Mouse (Mus musculus): Measurements from ENCODE around the gene Top2a.

Gene Top2a

DNA sequence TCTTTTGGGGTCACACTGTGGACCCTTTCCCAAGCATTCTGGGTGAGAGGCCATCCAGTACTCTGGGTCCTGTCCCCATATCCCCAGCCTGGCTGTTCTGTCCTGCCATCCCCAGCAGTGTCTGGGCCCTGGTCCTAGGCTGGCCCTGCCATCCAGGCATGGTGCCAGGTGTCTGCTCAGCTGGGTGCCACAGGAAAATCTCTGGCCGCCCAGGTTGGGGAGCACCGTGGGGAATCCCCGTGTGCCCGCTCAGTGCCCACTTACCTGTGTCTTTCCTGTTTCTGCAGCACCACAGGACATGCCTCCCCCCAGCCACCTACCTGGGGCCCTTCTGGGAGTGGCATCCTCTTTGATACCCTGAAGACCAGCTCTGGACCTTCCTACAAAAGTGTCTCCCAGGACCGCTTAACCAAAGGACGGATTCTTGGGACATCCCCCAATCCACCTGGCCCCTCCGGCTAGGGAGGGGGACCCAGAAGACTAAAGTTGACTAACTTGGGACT lies 74.0 kb downstream of the Top2a start:
- DNase-seq (ENCODE audit: low read depth, low spot score): no peak

GRCm38 (mm10) chr11:98949242-98949957 lies 74.6 kb downstream of the Top2a start:
- no peak for DNase-seq (ENCODE audit: low read depth, low spot score)

DNA sequence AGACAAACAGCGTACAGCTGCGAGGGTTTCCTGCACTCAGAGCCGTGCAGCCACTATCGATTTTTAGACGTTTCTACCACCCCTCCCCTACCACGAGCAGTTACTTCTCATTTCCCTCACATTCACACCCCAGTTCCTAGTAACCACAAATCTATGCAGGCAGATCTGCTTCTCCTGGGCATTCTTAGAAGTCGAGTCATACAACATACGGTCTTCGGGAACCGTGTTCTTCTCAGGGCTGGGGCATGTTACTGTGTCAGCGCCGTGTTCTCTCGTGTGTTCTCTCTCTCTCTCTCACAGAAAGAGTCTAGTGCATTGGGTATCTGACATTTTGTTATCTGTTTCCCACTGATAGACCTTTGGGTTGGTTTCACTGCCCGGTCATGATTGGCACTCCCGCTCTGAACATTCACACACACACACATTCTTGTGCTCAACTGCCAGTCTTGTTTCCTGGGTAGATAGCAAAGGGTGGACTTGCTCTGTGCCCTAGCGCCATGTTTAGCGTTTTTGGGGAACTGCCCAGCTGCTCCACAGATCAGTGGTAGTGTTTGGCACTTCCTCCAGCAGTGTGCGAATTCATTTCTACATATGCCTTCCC lies 75.9 kb downstream of the Top2a start:
- no peak for DNase-seq (ENCODE audit: low read depth, low spot score)

DNA sequence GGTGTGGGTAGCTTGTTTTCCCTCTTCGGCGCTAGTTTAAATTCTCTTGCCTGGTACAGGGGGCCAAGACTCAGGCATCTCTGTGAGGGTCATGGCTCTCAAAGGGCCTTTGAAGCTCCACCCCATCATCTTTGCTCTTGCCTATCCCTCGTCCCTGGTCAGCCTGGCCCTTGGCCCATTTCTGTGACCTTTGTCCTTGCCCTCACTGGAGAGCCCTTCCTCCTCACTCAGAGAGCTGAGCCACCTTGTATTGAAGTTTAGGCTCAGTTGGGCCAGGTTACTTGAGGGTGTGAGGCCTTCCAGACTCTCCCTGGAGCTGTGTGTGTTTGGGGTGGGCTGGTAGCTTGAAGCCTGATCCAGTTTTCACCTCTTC lies 78.4 kb downstream of the Top2a start:
- DNase-seq (ENCODE audit: low read depth, low spot score): no peak

DNA sequence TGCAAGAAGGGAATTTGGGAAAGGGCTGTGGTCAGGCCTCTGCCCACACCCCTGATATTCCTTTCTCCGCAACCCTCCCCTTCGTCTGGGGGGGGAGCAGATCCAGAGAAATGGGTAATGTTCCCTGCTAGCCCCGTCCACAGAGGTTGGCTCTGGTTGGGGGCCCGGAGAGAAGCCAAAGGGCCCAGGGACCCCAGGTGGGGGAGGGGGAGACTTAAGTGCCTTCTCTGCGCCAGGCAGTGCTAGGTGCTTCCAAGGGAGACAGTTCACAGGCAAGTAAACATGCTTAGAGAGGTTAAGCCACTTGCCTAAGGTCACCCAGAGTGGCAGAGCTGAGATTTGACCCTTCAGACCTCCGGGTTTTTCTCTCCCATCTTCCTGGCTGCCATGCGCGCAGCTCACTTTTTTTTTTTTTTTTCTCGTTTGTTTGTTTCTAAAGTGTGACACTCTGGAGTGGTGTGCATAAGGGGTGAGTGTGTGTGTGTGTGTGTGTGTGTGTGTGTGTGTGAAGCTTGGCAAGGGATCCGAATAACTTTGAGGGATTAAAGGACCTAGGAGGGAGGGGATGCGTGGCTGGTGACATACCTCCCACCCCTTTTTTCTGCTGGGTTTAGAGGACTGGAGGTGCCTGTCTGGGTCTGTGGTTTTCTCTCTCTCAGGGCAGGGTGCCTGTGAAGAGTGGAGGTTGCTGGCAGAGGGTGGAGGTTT lies 78.9 kb downstream of the Top2a start:
- no peak for DNase-seq (ENCODE audit: low read depth, low spot score)

GRCm38 (mm10) chr11:98943741-98944461 lies 80.1 kb downstream of the Top2a start:
- DNase-seq (ENCODE audit: low read depth, low spot score): no peak

All from retina, postnatal 7 days (tissue).